Mouse (Mus musculus) kidney, adult 2 months (tissue): ENCODE measurements around the gene Dtnbp1. TPM values are rescaled to one million over a fixed set of nuclear protein-coding genes. Genes with fewer than 3 reads are reported as not detected.

ENCODE experiments used
- DNase-seq: peaks from one replicate; pipeline ENCODE4 v3.0.0; 2021
- H3K27ac ChIP-seq: fragments of 200-500 bp; 2 replicates; pipeline ENCODE4 v1.5.1; 2012; ENCODE audit warnings: low read depth, low read length, control low read depth, inconsistent platforms; ENCODE audit not compliant: insufficient read depth
- H3K27me3 ChIP-seq: fragments of 200-500 bp; replicated peaks from 2 replicates; pipeline ENCODE4 v1.6.1; 2012; ENCODE audit warnings: mild to moderate bottlenecking, moderate library complexity, low read length, inconsistent platforms; ENCODE audit not compliant: control insufficient read depth, insufficient read depth
- H3K36me3 ChIP-seq: fragments of 200-500 bp; 2 replicates; pipeline ENCODE4 v1.6.1; 2012; ENCODE audit warnings: mild to moderate bottlenecking, moderate library complexity, low read length, inconsistent platforms; ENCODE audit not compliant: control insufficient read depth, insufficient read depth
- H3K4me1 ChIP-seq: fragments of 200-500 bp; 2 replicates; pipeline ENCODE4 v1.6.1; 2011; ENCODE audit warnings: low read length; ENCODE audit not compliant: control insufficient read depth, insufficient read depth
- H3K4me3 ChIP-seq: fragments of 200-500 bp; 2 replicates; pipeline ENCODE4 v1.5.1; 2011; ENCODE audit warnings: mild to moderate bottlenecking, low read depth, low read length, control low read depth; ENCODE audit not compliant: insufficient read depth
- CTCF ChIP-seq: fragments of 200-500 bp; conservative IDR thresholded peaks from 2 replicates; pipeline ENCODE4 v1.5.1; 2011; ENCODE audit warnings: low read depth, mild to moderate bottlenecking, control low read depth, low read length, moderate library complexity, mixed read lengths; ENCODE audit not compliant: insufficient read depth, insufficient read length
- POLR2A ChIP-seq: fragments of 200-500 bp; IDR thresholded peaks from one replicate; pipeline ENCODE4 v1.6.1; 2011; ENCODE audit warnings: low read depth, low read length, control low read depth
- WGBS: fragments of 180-500 bp; shearing (Covaris S2); methylation state at CpG from one replicate; pipeline ENCODE4 v1.1.7; 2018; 5-methylcytosine and 5-hydroxymethylcytosine counted together
- polyA plus RNA-seq: library from polyadenylated mRNA; depleted of rRNA; stranded (reverse); fragments of >200 nt; gene quantifications from 2 replicates; pipeline ENCODE4 v1.2.3, GENCODE M21; 2012

Dtnbp1 gene
- polyA plus RNA-seq, 1 experiment, result 149 TPM

DNA sequence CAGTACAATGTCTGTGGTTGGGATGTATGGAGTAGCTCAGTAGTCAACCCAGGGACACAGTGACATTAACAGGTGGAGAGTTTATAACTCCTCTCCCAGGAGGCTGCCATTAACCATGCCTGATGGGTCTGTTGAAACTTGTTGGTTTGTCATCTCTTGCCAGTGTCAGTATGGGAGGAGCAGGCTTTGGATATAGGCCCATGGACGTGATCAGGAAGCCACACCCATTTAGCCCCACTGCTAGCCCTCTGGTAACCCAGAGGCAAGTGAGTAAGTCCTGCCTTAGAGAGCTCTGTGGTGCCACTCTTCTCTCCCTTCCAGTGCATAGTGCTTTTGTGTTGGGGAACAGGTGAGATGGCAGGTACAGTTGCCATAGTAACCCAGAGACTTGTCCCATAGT is 97.7 kb downstream of the Dtnbp1 start:
- H3K27ac ChIP-seq, result no peak overlapping the region
- H3K4me1 ChIP-seq, result peaks cover 30% of the 10 kb centered on the region
- H3K36me3 ChIP-seq, result 0 out of 2 replicates have a peak, but pooled peaks cover 3% of the 10 kb centered on the region
- no peak for DNase-seq
- no peaks in the 10 kb centered on the region for H3K27me3 ChIP-seq
- H3K4me3 ChIP-seq, result no peak overlapping the region
- TF ChIP-seq CTCF (no peak), POLR2A (no peak)
- WGBS, result 38% methylated on average over 1 of the region's 1 CpGs

DNA sequence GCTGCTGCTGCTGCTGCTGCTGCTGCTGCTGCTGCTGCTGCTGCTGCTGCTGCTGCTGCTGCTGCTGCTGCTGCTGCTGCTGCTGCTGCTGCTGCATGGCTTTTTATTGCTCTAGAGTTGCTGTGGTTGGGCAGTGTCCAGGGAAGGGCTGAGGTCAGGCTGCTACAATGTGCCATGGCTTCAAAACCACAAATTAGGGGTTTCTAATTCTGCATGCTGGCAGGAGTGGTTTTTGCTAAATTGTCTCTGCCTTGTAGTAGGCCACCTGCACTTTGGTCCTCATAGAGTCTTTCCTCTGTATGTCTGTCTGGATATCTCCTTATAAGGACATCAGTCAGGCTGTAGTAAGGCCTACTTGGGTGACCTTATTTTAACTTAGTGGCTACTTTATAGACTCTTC is 98.5 kb downstream of the Dtnbp1 start:
- H3K36me3 ChIP-seq, result peaks cover 3% of the 10 kb centered on the region; the same call in 1 of the 2 replicates

DNA sequence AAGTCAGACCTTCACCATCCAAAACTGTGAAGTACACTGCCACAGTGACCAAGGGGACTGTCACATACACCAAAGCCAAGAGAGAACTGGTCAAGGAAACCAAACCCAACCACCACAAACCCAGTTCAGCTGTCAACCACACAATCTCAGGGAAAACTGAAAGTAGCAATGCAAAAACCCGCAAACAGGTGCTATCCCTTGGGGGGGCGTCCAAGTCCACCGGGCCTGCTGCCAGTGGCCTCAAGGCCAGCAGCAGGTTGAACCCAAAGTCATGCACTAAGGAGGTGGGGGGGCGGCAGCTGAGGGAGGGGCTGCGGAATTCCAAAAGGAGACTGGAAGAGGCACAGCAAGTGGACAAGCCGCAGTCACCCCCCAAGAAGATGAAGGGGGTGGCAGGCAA is 99.6 kb downstream of the Dtnbp1 start:
- no peaks in the 10 kb centered on the region for H3K27me3 ChIP-seq

More for the DNA sequence above, 98.5 kb downstream of the Dtnbp1 start:
- TF ChIP-seq CTCF (no peak), POLR2A (no peak)
- DNase-seq, result no peak
- Histone ChIP-seq H3K4me1 (peaks cover 26% of the 10 kb centered on the region), H3K27me3 (no peaks in the 10 kb centered on the region), H3K4me3 (no peak overlapping the region), H3K27ac (no peak overlapping the region)

DNA sequence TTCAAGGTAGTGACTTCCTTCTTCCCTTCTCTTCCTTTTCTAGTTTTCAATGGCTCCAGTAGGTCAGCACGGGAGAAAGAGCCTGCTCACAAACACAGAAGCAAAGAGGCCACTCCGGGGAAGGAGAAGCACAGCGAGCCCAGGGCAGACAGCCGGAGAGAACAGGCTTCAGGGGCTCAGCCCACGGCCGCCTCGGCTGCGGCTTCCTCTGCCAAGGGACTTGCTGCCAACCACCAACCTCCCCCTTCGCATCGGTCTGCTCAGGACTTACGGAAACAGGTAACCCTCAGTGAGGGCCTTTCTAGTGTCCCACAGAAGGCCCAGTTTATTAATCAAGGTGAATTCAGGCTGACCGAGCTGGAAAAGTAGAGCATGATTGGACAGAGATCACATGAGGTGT is 105.7 kb downstream of the Dtnbp1 start:
- no peak overlapping the region for H3K4me3 ChIP-seq
- H3K36me3 ChIP-seq, result no peaks in the 10 kb centered on the region; the same call in none of the 2 replicates
- no peak for DNase-seq
- H3K27ac ChIP-seq, result no peak overlapping the region
- no peak for TF ChIP-seq POLR2A
- TF ChIP-seq CTCF, result no peak
- 90% methylated on average over 12 of the region's 12 CpGs for WGBS
- no peaks in the 10 kb centered on the region for H3K4me1 ChIP-seq
- H3K27me3 ChIP-seq, result no peaks in the 10 kb centered on the region

More for the DNA sequence above, 99.6 kb downstream of the Dtnbp1 start:
- no peak for DNase-seq
- peaks cover 16% of the 10 kb centered on the region; the same call in 1 of the 2 replicates for H3K4me1 ChIP-seq
- H3K36me3 ChIP-seq, result peaks cover 3% of the 10 kb centered on the region
- 84% methylated on average over 6 of the region's 6 CpGs for WGBS
- no peak overlapping the region for H3K4me3 ChIP-seq
- H3K27ac ChIP-seq, result no peak overlapping the region
- TF ChIP-seq POLR2A, result no peak
- no peak for TF ChIP-seq CTCF

DNA sequence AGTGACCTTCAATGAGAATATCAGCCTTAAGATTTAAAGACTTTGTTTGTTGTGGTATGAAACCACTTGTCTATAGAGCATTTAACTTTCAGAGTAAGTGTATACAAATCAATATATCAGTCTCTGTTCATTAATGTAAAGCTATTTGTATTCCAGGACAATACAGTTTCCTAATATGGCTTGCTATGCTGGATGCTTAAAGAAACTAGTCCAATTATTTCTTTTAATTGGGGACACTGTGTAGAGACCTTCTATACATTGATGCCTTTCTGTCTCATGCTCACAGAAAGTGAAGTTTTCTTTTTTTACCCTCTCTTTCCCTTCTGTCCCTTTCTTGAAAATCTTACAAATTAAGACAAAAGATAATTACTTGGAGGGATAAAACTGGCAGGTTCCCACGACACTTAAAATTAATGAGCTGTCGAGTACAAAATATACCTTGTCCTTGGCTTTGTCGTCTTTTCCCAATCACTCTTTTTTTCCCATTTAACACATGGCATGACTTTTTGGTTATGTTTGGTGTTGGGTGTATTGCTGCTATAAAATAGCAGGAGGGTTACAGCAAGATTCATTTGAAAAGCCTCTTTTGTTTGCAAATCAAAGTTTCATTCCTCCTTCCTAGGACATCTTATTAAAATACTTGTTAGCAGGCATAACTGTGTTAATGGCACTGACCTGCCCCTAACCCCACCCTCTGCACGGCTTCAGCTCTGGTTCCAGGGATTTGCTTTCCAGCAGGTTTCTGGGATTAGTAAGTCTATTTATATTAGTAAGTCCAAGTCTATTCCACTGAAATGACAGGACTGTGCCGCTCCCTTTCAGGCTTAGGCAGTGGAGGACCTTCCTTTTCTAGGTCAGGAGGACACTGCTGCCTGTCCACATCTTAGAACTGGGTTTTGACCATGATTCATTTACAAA is 109.9 kb downstream of the Dtnbp1 start:
- no peak overlapping the region for H3K27ac ChIP-seq
- H3K4me3 ChIP-seq, result no peak overlapping the region
- TF ChIP-seq POLR2A (no peak), CTCF (no peak)
- DNase-seq, result no peak
- 0 out of 2 replicates have a peak, but pooled peaks cover 2% of the 10 kb centered on the region for H3K36me3 ChIP-seq
- 47% methylated on average over 5 of the region's 5 CpGs for WGBS
- no peaks in the 10 kb centered on the region for H3K27me3 ChIP-seq
- H3K4me1 ChIP-seq, result no peaks in the 10 kb centered on the region

DNA sequence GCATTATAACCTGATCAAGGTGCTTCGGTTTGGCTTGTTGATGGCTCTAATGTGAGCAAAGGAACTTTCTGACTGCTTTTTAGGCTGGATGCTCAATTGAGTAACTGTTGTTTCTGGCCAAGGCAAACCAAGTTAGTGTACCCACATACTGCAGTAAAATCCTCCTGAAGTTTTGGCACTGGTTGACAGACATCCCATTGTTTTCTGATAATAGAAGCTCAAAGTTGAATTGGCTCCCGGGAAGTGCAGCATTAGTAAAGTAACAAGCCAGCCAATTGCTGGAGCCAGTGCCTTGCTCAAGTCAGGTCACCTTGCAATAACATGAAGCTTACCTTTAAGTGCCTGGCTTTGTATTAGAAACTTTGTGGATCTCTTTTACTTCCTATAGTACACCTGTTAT is 111.3 kb downstream of the Dtnbp1 start:
- 72% methylated on average over 2 of the region's 2 CpGs for WGBS

DNA sequence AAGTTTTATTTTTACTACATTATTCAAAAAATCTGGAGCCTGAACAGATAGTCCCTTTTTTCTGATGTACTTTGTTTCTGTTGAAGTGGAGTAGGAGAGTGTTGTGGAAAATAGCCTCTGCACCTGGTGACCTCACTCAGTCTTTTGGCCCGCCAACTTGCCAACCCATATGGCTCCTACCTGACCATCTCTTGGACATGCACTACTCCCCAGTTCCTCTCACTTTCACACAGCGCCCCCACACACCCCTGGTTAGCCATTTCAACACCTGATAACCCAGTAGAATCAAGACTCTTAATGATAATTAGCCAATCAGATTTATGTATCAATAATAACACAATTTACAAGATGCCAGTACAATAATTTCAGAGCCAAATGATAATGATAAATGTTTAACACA is 115.7 kb downstream of the Dtnbp1 start:
- DNase-seq, result no peak
- 95% methylated on average over 2 of the region's 2 CpGs for WGBS
- Histone ChIP-seq H3K4me3 (no peak overlapping the region), H3K27me3 (no peaks in the 10 kb centered on the region), H3K27ac (no peak overlapping the region), H3K36me3 (peaks cover 2% of the 10 kb centered on the region; the same call in 1 of the 2 replicates), H3K4me1 (no peaks in the 10 kb centered on the region)
- no peak for TF ChIP-seq CTCF
- no peak for TF ChIP-seq POLR2A

More for the DNA sequence above, 111.3 kb downstream of the Dtnbp1 start:
- Histone ChIP-seq H3K36me3 (peaks cover 2% of the 10 kb centered on the region; the same call in 1 of the 2 replicates), H3K27me3 (no peaks in the 10 kb centered on the region), H3K27ac (no peak overlapping the region), H3K4me1 (no peaks in the 10 kb centered on the region), H3K4me3 (no peak overlapping the region)
- TF ChIP-seq CTCF (no peak), POLR2A (no peak)
- no peak for DNase-seq
